Mouse (Mus musculus) heart, adult 8-10 months (tissue): ENCODE measurements around the gene Gm10320. TPM values are rescaled to one million over a fixed set of nuclear protein-coding genes. Genes with fewer than 3 reads are reported as not detected.

Experiments used
- DNase-seq: peaks from one replicate; pipeline ENCODE4 v3.0.0; 2022; ENCODE audit warnings: low spot score
- total RNA-seq, 4 experiments: library from RNA; stranded (reverse); gene quantifications; 2 replicates each; pipeline ENCODE4 v1.2.4; 2022

Gm10320 gene
- not detected for total RNA-seq

GRCm38 (mm10) chr13:98491909-98492308 is at the start of gene Gm10320:
Gene Gm10320, minus strand, starts transcription at chr13:98492001.
- no peak for DNase-seq

- no peak for DNase-seq
Observed at GRCm38 (mm10) chr13:98541601-98542000, 49.8 kb upstream of the Gm10320 start.

- no peak for DNase-seq
Observed at GRCm38 (mm10) chr13:98540206-98540605, 48.4 kb upstream of the Gm10320 start.

- DNase-seq, result no peak
Observed at GRCm38 (mm10) chr13:98539311-98539710, 47.5 kb upstream of the Gm10320 start.

- no peak for DNase-seq
Observed at GRCm38 (mm10) chr13:98538587-98538986, 46.8 kb upstream of the Gm10320 start.

GRCm38 (mm10) chr13:98534913-98535262 is 43.1 kb upstream of the Gm10320 start:
- DNase-seq, result no peak

GRCm38 (mm10) chr13:98534190-98534912 is 42.5 kb upstream of the Gm10320 start:
- DNase-seq, result peak; percentile 21

- no peak for DNase-seq
Observed at GRCm38 (mm10) chr13:98533415-98533814, 41.6 kb upstream of the Gm10320 start.

GRCm38 (mm10) chr13:98532699-98533375 is 41.0 kb upstream of the Gm10320 start:
- no peak for DNase-seq

GRCm38 (mm10) chr13:98531976-98532375 is 40.2 kb upstream of the Gm10320 start:
- no peak for DNase-seq

GRCm38 (mm10) chr13:98531306-98531705 is 39.5 kb upstream of the Gm10320 start:
- no peak for DNase-seq

GRCm38 (mm10) chr13:98523719-98524316 is 32.0 kb upstream of the Gm10320 start:
- DNase-seq, result no peak

GRCm38 (mm10) chr13:98518341-98518740 is 26.5 kb upstream of the Gm10320 start:
- DNase-seq, result no peak

GRCm38 (mm10) chr13:98517666-98518065 is 25.9 kb upstream of the Gm10320 start:
- DNase-seq, result no peak

- DNase-seq, result no peak
Observed at GRCm38 (mm10) chr13:98516985-98517384, 25.2 kb upstream of the Gm10320 start.

- DNase-seq, result no peak
Observed at GRCm38 (mm10) chr13:98512066-98512465, 20.3 kb upstream of the Gm10320 start.

- no peak for DNase-seq
Observed at GRCm38 (mm10) chr13:98507656-98508055, 15.9 kb upstream of the Gm10320 start.

- DNase-seq, result no peak
Observed at GRCm38 (mm10) chr13:98506496-98506895, 14.7 kb upstream of the Gm10320 start.

- no peak for DNase-seq
Observed at GRCm38 (mm10) chr13:98505989-98506388, 14.2 kb upstream of the Gm10320 start.

GRCm38 (mm10) chr13:98505489-98505857 is 13.7 kb upstream of the Gm10320 start:
- no peak for DNase-seq

GRCm38 (mm10) chr13:98504661-98505488 is 13.1 kb upstream of the Gm10320 start:
- DNase-seq, result no peak

GRCm38 (mm10) chr13:98504181-98504660 is 12.4 kb upstream of the Gm10320 start:
- no peak for DNase-seq
